Mouse (Mus musculus) urinary bladder, postnatal 0 days (tissue): ENCODE results near the gene Psg17. TPM values are rescaled to one million over a fixed set of nuclear protein-coding genes. Genes with fewer than 3 reads are reported as not detected.

Experiments
- polyA plus RNA-seq: library from polyadenylated mRNA; unstranded; fragments of >200 nt; fragmentation: Nextera tagmentation; extraction: Ambion mirVana; gene quantifications from 2 replicates; pipeline ENCODE4 v1.2.1, GENCODE M21; 2015

The Psg17 gene
- polyA plus RNA-seq = 0.06 and 0.10 TPM in 2 replicates

GRCm38 (mm10) chr7:18821507-18821906 lies at the start of gene Psg17:
TSS of gene Psg17 (minus strand) at chr7:18821607.

GRCm38 (mm10) chr7:18871031-18871430 lies 49.6 kb upstream of the Psg17 start, which contains the start of gene Pglyrp1:
TSS of gene Pglyrp1 (plus strand) at chr7:18871331.

GRCm38 (mm10) chr7:18839865-18840264 lies 18.5 kb upstream of the Psg17 start, which contains the start of gene Mill2:
TSS of gene Mill2 (plus strand) at chr7:18839966.

GRCm38 (mm10) chr7:18798420-18798819 lies 23.0 kb downstream of the Psg17 start, which contains the start of gene Psg19:
TSS of gene Psg19 (minus strand) at chr7:18798520.

Other genes starting within 250 kb of the Psg17 start
- gene Psg23, start 205.1 kb downstream of the Psg17 start, polyA plus RNA-seq = not detected in 2 replicates
- gene Psg21, start 164.9 kb downstream of the Psg17 start, polyA plus RNA-seq = not detected in 2 replicates
- gene Psg20, start 135.4 kb downstream of the Psg17 start, polyA plus RNA-seq = not detected in 2 replicates
- gene Psg22, start 103.5 kb downstream of the Psg17 start, polyA plus RNA-seq = not detected in 2 replicates
- not detected in 2 replicates for gene Psg19, start 23.1 kb downstream of the Psg17 start, polyA plus RNA-seq
- 2.6 and 3.1 TPM in 2 replicates for gene Mill2, start 18.4 kb upstream of the Psg17 start, polyA plus RNA-seq
- 2.7 and 5.1 TPM in 2 replicates for gene Pglyrp1, start 49.7 kb upstream of the Psg17 start, polyA plus RNA-seq
- gene Ccdc61, start 88.8 kb upstream of the Psg17 start, polyA plus RNA-seq = 11.8 and 12.3 TPM in 2 replicates
- 0.19 and 0.20 TPM in 2 replicates for gene Nova2, start 104.3 kb upstream of the Psg17 start, polyA plus RNA-seq
- not detected in 2 replicates for gene Nanos2, start 165.8 kb upstream of the Psg17 start, polyA plus RNA-seq
- gene Mypop, start 169.6 kb upstream of the Psg17 start, polyA plus RNA-seq = 2.3 and 2.4 TPM in 2 replicates
- gene Irf2bp1, start 182.4 kb upstream of the Psg17 start, polyA plus RNA-seq = 7.5 and 8.1 TPM in 2 replicates
- not detected in 2 replicates for gene Foxa3, start 201.9 kb upstream of the Psg17 start, polyA plus RNA-seq
- gene Sympk, start 202.8 kb upstream of the Psg17 start, polyA plus RNA-seq = 10.3 and 10.6 TPM in 2 replicates
- not detected in 2 replicates for gene Rsph6a, start 233.1 kb upstream of the Psg17 start, polyA plus RNA-seq